Mouse (Mus musculus) frontal cortex, adult 2 months (tissue): Measurements from ENCODE around the gene Hes3. TPM values are rescaled to one million over a fixed set of nuclear protein-coding genes. Genes with fewer than 3 reads are reported as not detected.

Experiments
- DNase-seq, 2 experiments: peaks; one replicate each; pipeline ENCODE4 v3.0.0; 2022; ENCODE audit warnings: low spot score in 1 of 2; ENCODE audit errors: extremely low spot score in 1 of 2
- polyA plus RNA-seq: library from polyadenylated mRNA; depleted of rRNA; stranded (reverse); fragments of >200 nt; gene quantifications from 2 replicates; pipeline ENCODE4 v1.2.3, GENCODE M21; 2012; rRNA removed

Hes3 gene
- polyA plus RNA-seq, 1 experiment: 0.38 TPM

DNA sequence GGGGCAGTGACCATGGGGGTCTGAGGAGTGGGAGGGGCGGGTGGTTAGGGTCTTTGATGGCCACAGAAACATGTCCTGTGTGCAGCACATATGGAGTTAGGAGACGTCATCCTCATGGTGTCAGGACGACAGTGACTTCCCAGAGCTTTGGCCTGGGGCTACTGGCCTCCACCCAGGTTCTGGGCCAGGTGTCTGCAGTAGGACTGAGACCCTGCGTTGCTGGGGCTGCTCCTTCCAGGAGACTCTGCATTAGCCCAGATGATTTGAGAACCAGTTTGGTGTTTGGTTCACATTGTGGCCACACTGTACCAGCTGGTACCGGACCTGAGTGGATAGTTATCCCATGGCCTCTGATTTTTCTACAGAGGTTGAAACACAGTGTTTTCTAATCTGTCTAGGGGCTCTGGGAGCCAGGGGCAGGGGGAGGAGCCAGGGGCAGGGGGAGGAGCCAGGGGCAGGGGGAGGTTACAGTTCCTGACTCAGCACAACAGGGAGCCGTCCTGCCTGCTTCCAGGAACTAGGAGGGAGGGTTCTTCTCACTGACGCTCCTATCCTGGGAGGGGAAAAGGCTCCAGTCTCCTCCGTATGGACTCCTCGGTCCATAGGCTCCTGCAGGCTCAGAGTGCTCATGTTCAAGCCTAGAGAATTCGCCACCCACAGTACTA, 27.8 kb downstream of the Hes3 start:
- DNase-seq: no peak

DNA sequence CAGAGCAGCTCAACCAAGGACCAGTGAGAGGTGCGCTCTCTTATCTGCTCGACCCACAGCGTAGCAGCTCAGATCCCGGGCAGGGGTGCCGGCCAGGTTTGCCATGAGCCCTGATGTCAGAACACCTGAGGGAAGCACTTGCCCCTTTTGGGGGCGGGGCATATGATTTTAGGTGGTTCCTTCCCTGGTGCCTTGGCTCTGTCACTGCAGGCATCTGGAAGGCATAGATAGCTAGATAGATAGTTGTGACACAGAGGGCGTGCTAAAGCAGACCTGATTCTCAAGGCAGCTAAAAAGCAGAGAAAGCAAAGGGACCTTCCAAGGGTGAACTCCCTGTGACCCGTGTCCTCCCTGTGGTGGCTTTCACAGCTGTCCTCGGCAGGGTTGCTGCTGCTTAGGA, 28.4 kb downstream of the Hes3 start:
- no peak for DNase-seq

DNA sequence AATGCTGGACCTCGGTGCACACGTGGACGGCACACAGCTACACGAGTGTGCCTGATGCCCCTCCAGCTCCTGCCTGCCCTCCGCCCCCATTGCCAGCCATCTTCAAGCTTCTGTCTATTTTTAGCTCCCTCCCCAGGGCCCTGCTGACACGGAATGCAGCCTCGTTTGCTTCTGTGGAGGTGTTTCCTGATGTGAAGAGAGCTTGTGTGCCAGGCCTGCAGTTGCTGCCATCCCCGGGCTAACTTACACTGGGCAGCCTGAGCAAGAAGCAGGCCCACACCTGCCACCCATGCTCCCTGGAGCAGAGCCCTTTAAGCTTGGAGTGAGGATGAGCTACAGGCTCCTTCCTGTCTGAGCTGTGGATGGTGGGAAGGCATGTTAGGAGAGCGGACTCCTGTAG, 29.3 kb downstream of the Hes3 start:
- no peak for DNase-seq

DNA sequence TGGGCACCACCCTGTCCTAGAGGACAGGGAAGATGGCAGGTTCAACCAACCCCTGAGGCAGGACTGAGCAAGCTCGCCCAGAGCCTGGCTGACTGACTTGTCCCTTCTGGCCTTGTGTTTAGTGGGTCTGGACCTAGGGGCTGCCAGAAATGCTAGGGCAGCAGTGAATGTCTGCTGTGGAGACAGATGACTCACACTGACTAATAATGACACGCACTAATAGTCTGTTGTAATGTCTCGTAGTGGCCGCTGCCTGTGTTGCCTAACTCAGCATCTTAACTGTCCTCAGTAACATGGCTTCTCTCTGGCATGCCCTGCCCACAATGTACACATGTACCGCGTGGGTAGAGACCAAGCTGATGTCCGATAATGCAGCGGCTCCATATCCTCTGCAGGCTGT, 31.0 kb downstream of the Hes3 start:
- DNase-seq: no peak

DNA sequence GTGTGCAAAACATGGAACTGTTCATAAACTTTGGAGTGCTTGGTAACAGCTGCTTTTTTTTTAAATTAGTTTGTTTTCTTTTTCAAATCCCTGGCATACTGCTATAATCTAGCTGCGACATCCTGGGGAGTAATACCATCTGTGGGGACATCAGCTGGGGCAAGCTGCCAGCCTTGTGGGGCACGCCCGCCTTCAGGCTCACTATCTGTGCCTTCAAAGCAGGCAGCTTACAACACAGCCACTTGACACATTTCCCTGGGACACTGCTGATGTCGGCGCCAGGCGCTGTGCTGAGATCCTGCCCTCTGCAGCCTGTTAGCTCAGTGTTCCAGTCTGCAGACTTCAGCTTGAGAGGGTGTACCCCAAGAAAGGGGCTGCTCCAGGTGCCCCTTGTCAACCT, 34.4 kb downstream of the Hes3 start:
- DNase-seq: peak; percentile 61 to 84

DNA sequence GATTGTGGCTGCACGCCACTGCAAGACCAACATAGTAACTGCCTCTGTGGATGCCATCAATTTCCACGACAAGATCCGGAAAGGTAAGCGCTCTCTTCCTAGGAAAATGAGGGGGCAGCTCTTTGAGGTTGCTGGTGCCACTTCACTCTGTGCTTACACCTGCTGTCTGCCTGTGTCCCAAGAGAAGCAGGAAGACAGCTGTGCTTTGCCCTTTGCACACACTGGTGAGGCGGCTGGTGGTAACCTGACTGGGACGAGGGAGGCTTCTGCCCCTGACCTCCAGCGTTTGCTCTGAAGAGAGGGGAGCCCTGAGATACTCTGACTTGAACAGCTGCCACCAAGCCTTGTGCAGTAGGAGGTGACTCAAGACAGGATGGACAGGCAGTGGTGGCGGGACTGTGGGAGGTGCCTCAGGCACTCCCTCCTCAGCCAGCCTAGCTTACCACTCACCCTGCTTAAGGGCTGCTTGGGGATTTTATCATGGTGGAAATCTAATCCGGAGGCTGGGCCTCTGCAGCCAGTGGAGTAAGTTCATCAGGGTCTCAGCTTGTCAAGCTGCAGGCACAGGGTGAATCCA, 38.2 kb downstream of the Hes3 start:
- no peak for DNase-seq

DNA sequence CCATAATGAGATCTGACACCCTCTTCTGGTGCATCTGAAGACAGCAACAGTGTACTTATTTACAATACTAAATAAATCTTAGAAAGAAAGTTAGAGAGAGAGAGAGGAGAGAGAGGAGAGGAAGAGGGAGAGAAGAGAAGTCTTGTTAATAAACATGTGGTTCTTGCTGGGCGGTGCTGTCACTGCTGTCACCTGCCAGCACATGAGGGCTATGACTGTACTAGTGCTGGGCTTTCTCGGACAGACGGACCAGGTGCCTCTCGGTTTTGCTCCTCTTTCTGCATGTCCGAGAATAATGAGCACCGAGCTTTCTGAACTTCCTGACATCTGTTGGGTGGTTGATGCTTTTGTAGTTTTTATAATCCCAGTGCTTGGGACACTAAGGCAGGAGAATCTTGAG, 40.8 kb downstream of the Hes3 start:
- DNase-seq: no peak

DNA sequence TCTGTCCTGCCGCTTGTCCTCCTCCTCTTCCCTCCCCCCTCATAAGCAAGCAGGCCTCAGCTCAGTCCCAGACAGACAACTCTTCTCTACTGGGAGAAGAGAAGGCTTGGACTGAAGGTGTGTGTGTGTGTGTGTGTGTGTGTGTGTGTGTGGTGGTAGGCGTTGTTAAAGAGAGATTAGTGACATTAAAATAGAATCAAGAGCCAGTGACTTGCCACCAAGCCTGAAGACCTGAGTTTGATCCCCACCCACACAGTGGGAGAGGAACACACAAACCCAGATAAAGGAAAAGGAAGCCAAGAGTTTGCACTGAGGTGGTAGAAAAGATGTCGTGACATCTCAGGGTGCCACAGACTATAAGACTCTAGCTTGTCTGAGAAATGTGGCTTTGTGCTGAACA, 44.3 kb downstream of the Hes3 start:
- DNase-seq: no peak

DNA sequence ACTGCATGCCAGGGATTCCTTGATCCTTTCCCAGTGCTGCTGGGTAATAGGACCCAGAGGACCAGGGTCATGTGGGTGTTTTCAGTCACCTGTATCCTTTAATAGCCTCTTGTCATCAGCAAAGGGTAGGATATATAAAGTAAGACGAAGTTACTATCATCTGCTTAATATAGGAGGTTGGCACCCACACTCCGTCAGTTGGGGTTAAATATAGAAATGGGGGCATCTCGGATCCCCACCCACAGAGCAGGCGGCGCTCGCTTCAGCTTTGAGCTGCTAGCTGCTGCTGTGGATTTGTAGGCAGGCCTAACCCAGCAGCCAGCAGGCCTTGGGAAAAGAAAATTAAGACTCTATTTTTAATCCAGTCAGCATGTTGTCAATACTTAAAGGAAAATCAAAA, 45.5 kb downstream of the Hes3 start:
- DNase-seq: peak; percentile 84

DNA sequence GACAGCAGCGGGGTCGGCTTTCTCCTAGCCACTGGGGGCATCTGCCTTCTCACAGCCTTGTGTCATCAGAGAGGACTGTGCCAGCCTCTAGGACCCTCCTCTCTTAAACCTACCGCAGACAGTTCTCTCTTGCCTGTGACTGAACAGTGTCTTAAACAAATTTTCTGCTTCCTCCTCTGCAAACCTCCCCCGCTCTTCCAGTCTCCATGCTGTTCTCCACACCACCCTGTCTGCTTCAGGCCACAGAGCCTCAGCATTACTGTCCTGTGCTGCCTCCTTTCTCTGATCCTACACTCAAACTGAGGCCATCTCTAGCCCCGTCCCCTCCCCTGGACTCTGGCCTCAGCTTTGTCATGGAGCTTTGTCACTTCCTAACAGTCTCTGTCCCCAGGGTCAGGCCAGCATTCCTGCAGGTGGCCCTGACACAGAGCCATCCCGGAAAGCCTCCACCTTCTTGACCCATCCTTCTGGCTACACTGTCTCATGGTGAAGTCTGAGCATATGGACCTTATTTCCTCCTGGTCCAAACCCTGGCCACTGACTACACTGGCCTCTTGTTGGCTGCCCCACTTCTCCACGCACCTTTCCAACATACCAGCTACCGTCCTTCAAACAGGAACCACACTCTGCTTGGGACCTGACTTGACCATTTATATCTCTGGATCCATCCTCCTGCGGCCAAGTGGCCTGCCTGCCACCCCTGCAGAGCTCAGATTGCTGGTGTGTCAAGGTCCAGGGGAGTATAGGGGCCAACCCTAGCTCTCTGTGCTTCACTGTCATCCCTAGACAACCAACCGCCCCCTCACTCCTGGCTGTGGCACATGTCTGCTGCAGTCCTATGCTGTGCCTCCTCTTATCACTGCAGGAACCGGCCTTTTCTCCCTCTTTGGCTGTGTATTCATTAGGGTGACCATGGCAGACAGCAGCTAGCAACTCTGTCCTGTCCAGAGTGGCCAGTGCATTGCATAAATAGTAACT, 46.6 kb downstream of the Hes3 start:
- no peak for DNase-seq

DNA sequence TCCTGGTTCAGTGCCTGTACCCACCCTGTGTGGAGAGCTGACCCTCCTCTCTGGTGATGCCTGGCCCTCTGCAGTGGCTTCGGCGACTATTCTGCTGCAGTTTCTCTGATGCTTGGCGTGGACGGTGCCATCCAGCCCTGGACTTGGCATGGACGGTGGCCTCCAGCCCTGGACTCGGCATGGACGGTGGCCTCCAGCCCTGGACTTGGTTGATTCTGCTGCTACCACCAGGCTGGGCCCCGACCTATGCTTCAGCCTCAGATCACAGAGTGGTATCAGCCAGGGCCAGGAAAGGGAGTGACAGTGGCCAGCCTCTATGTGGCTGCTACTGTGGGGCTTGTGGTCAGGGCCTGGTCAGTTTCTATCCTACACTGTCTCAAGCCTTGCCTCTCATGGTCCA, 47.5 kb downstream of the Hes3 start:
- DNase-seq: no peak

DNA sequence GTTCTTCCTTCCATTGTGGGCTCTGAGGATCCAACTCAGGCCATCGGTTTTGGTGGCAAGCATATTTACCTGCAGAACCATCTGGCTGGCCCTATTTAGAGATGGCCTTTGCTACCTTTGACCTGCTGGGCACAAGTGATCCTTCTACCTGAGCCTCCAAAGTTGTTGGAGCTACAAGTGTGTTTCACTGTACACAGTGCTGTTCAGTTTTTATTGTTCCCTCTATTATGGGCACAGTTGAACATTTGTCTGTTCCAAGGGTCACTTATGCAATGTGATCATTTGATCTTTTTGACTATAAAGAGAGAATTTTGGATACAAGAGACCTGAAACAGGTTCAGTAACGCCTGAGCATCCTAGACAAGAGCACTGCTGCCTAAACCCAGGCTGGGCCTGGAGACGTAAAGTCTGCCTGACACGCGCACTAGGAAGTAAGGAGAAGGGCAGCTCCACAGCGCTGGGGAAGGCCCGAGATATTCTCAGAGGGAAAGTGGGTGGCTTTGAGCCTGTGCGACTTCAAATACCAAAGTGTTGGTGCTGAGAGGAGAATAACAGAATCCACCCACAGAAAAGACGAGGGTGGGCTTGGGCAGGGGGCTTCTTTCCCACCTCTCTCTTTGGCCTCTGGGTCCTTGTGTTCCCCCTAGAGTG, 48.1 kb downstream of the Hes3 start:
- peak in 1 of 2 experiments; percentile 55 for DNase-seq

DNA sequence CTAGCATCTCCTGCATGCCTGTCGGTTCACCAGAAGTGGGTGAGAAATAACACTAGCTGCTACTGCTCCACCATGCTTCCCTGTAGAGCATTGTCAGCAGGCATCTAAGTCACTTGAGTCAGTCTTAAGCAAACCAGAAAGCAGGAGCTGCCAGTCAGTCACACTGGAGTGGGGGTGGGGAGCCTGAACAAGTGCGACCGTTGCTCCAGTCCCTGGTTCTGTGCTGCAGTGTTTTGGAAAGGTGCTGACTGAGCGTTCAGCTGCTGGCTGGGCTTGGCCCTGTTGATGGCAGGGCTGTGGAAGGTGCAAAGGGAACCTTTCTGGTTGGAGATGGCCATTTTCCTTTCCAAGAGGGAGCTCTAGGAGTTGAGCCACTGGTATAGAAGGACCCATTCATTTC, 51.5 kb downstream of the Hes3 start:
- DNase-seq: no peak

Other genes starting within 250 kb of the Hes3 start
- 41.1 and 49.7 TPM in 2 replicates for gene Plekhg5, start 219.2 kb downstream of the Hes3 start, polyA plus RNA-seq
- 7.0 and 10.6 TPM in 2 replicates for gene Tnfrsf25, start 175.7 kb downstream of the Hes3 start, polyA plus RNA-seq
- 1.1 and 1.3 TPM in 2 replicates for gene Espn, start 139.3 kb downstream of the Hes3 start, polyA plus RNA-seq
- gene Hes2, start 132.8 kb downstream of the Hes3 start, polyA plus RNA-seq: not detected in 2 replicates
- 304 and 344 TPM in 2 replicates for gene Acot7, start 113.5 kb downstream of the Hes3 start, polyA plus RNA-seq
- gene Gpr153, start 17.4 kb downstream of the Hes3 start, polyA plus RNA-seq: 35.4 and 43.3 TPM in 2 replicates
- gene Icmt, start 5.6 kb upstream of the Hes3 start, polyA plus RNA-seq: 32.7 and 34.2 TPM in 2 replicates
- 20.9 and 23.3 TPM in 2 replicates for gene Rnf207, start 27.3 kb upstream of the Hes3 start, polyA plus RNA-seq
- gene Rpl22, start 34.1 kb upstream of the Hes3 start, polyA plus RNA-seq: 192 and 232 TPM in 2 replicates
- gene Chd5, start 47.0 kb upstream of the Hes3 start, polyA plus RNA-seq: 66.8 and 77.9 TPM in 2 replicates
- gene Nphp4, start 185.0 kb upstream of the Hes3 start, polyA plus RNA-seq: 13.6 and 13.8 TPM in 2 replicates
- gene Kcnab2, start 186.2 kb upstream of the Hes3 start, polyA plus RNA-seq: 192 and 194 TPM in 2 replicates